Mouse (Mus musculus) thymus, adult 2 months (tissue): Measurements from ENCODE around the gene Mpp4.

Experiments used
- CTCF ChIP-seq: fragments of 200-500 bp; IDR thresholded peaks from 2 replicates; pipeline ENCODE4 v1.5.1; 2012; ENCODE audit warnings: mild to moderate bottlenecking, control low read depth, low read length, moderate library complexity, borderline replicate concordance; ENCODE audit not compliant: control insufficient read depth, poor library complexity, insufficient read depth; ENCODE audit errors: extremely low read depth
- POLR2A ChIP-seq: fragments of 200-500 bp; IDR thresholded peaks from 2 replicates; pipeline ENCODE4 v1.6.1; 2012; ENCODE audit warnings: mild to moderate bottlenecking, low read length, control low read depth, moderate library complexity; ENCODE audit not compliant: control insufficient read depth, poor library complexity, insufficient read depth; ENCODE audit errors: extremely low read depth

GRCm38 (mm10) chr1:59163030-59163461, at the start of gene Mpp4:
- TF ChIP-seq CTCF (no peak), POLR2A (peak; percentile 22; the same call in 1 of the 2 replicates)
